Mouse (Mus musculus) liver, postnatal 0 days (tissue): ENCODE measurements around the gene Treh.

Experiments
- CTCF ChIP-seq: sonication (generic); IDR thresholded peaks from 2 replicates; pipeline ENCODE4 v1.5.1; 2016; ENCODE audit warnings: antibody characterized with exemption, low read depth
- EP300 ChIP-seq: IDR thresholded peaks from 2 replicates; pipeline ENCODE4 v1.6.1; 2016; ENCODE audit warnings: antibody characterized with exemption, low read depth, mild to moderate bottlenecking

GRCm38 (mm10) chr9:44716997-44717821 lies 44.2 kb downstream of the Treh start:
- no peak for TF ChIP-seq EP300
- TF ChIP-seq CTCF: no peak
